Mouse (Mus musculus) hindbrain, postnatal 0 days (tissue): ENCODE data around the gene Prcd. TPM values are rescaled to one million over a fixed set of nuclear protein-coding genes. Genes with fewer than 3 reads are reported as not detected.

Experiments used
- ATAC-seq: fragments of 200-750 bp; cut with Nextera tagmentation; 2 replicates; pipeline ENCODE4 v1.8.0; 2017; ENCODE audit warnings: mild to moderate bottlenecking, moderate TSS enrichment, moderate library complexity
- DNase-seq: peaks from one replicate; pipeline ENCODE4 v3.0.0-alpha.2; 2015; ENCODE audit warnings: low spot score
- H3K27ac ChIP-seq: fragments of 300-500 bp; sonication (generic); 2 replicates; pipeline ENCODE4 v1.5.1; 2014; ENCODE audit warnings: mild to moderate bottlenecking
- H3K27me3 ChIP-seq: fragments of 300-500 bp; sonication (generic); 2 replicates; pipeline ENCODE4 v1.6.1; 2014; ENCODE audit warnings: low read length, mixed read lengths; ENCODE audit not compliant: insufficient read depth
- H3K36me3 ChIP-seq: fragments of 300-500 bp; sonication (generic); 2 replicates; pipeline ENCODE4 v1.6.1; 2014; ENCODE audit warnings: low read length, mixed read lengths; ENCODE audit not compliant: insufficient read depth
- H3K4me1 ChIP-seq: fragments of 300-500 bp; sonication (generic); 2 replicates; pipeline ENCODE4 v1.6.1; 2014; ENCODE audit warnings: antibody characterized with exemption, low read length, mixed read lengths; ENCODE audit not compliant: insufficient read depth
- H3K4me2 ChIP-seq: fragments of 300-500 bp; sonication (generic); 2 replicates; pipeline ENCODE4 v1.6.1; 2014; ENCODE audit warnings: low read depth, mild to moderate bottlenecking, low read length, moderate library complexity, mixed read lengths
- H3K4me3 ChIP-seq: fragments of 300-500 bp; sonication (generic); 2 replicates; pipeline ENCODE4 v1.5.1; 2014; ENCODE audit warnings: low read length
- H3K9ac ChIP-seq: fragments of 300-500 bp; sonication (generic); replicated peaks from 2 replicates; pipeline ENCODE4 v1.6.1; 2014; ENCODE audit warnings: mild to moderate bottlenecking, low read length, moderate library complexity, mixed read lengths
- H3K9me3 ChIP-seq: fragments of 300-500 bp; sonication (generic); 2 replicates; pipeline ENCODE4 v1.6.1; 2016; ENCODE audit warnings: low read length, mixed read lengths
- CTCF ChIP-seq: IDR thresholded peaks from 2 replicates; pipeline ENCODE4 v1.5.1; 2016; ENCODE audit warnings: antibody characterized with exemption, control low read depth, low read depth
- WGBS: fragments of 180-500 bp; shearing (Covaris S2); extraction: QIAGEN DNeasy Blood & Tissue Kit; methylation state at CpG from one replicate; pipeline ENCODE4 v1.1.7; 2014; 5-methylcytosine and 5-hydroxymethylcytosine counted together
- polyA plus RNA-seq: library from polyadenylated mRNA; unstranded; fragments of >200 nt; fragmentation: Nextera tagmentation; extraction: Ambion mirVana; gene quantifications from 2 replicates; pipeline ENCODE4 v1.2.1, GENCODE M21; 2015
- total RNA-seq: library from RNA; depleted of rRNA; stranded (reverse); fragments of >200 nt; gene quantifications from 2 replicates; pipeline ENCODE4 v1.2.3, GENCODE M21; 2014

Prcd gene
- total and polyA plus RNA-seq, 2 experiments from 2014 or later: 1.2 to 5.3 TPM

GRCm38 (mm10) chr11:116619561-116619960, 33.8 kb upstream of the Prcd start:
- Histone ChIP-seq H3K9me3 (no peaks in the 10 kb centered on the region), H3K9ac (no peak overlapping the region), H3K4me1 (peaks cover 38% of the 10 kb centered on the region), H3K4me3 (no peak overlapping the region), H3K4me2 (no peak overlapping the region; the same call in 1 of the 2 replicates), H3K36me3 (no peaks in the 10 kb centered on the region), H3K27me3 (no peaks in the 10 kb centered on the region), H3K27ac (peak overlapping the region; percentile 11; the same call in 1 of the 2 replicates)
- ATAC-seq (no peak), DNase-seq (peak; percentile 46)
- 42% methylated on average over 8 of the region's 8 CpGs for WGBS
- TF ChIP-seq CTCF: no peak

- Histone ChIP-seq H3K9me3 (no peaks in the 10 kb centered on the region), H3K4me3 (no peak overlapping the region), H3K27me3 (0 out of 2 replicates have a peak, but pooled peaks cover 3% of the 10 kb centered on the region), H3K4me1 (peaks cover 39% of the 10 kb centered on the region), H3K27ac (no peak overlapping the region), H3K36me3 (no peaks in the 10 kb centered on the region), H3K9ac (no peak overlapping the region), H3K4me2 (no peak overlapping the region)
- no peak for ATAC-seq
- DNase-seq: no peak
- TF ChIP-seq CTCF: no peak
- 36% methylated on average over 9 of the region's 9 CpGs for WGBS
Observed at GRCm38 (mm10) chr11:116620073-116620472, 33.3 kb upstream of the Prcd start.

- peak; percentile 44 for ATAC-seq
- no peak for DNase-seq
- H3K9ac ChIP-seq: no peak overlapping the region
- H3K4me2 ChIP-seq: no peak overlapping the region
- H3K9me3 ChIP-seq: no peaks in the 10 kb centered on the region
- H3K27me3 ChIP-seq: peaks cover 7% of the 10 kb centered on the region; the same call in 1 of the 2 replicates
- H3K4me1 ChIP-seq: peaks cover 39% of the 10 kb centered on the region
- H3K27ac ChIP-seq: peak overlapping the region; percentile 51
- no peak overlapping the region for H3K4me3 ChIP-seq
- TF ChIP-seq CTCF: no peak
- 61% methylated on average over 10 of the region's 10 CpGs for WGBS
- H3K36me3 ChIP-seq: no peaks in the 10 kb centered on the region
Observed at GRCm38 (mm10) chr11:116620559-116621253, 32.6 kb upstream of the Prcd start.

- Histone ChIP-seq H3K27me3 (peaks cover 7% of the 10 kb centered on the region; the same call in 1 of the 2 replicates), H3K9ac (no peak overlapping the region), H3K27ac (peak overlapping the region; percentile 51; the same call in 1 of the 2 replicates), H3K36me3 (no peaks in the 10 kb centered on the region), H3K9me3 (no peaks in the 10 kb centered on the region), H3K4me1 (peaks cover 39% of the 10 kb centered on the region), H3K4me3 (no peak overlapping the region), H3K4me2 (no peak overlapping the region)
- 29% methylated on average over 6 of the region's 6 CpGs for WGBS
- ATAC-seq: peak; percentile 79
- no peak for TF ChIP-seq CTCF
- DNase-seq: peak; percentile 80
Observed at GRCm38 (mm10) chr11:116621258-116621704, 32.1 kb upstream of the Prcd start.

GRCm38 (mm10) chr11:116623281-116624124, 29.8 kb upstream of the Prcd start:
- peak overlapping the region; percentile 78 for H3K4me2 ChIP-seq
- peaks cover 39% of the 10 kb centered on the region for H3K4me1 ChIP-seq
- ATAC-seq (no peak), DNase-seq (no peak)
- H3K9me3 ChIP-seq: no peaks in the 10 kb centered on the region
- H3K36me3 ChIP-seq: no peaks in the 10 kb centered on the region
- no peak overlapping the region for H3K27ac ChIP-seq
- 9% methylated on average over 40 of the region's 40 CpGs for WGBS
- peak overlapping the region; percentile 49 for H3K9ac ChIP-seq
- H3K4me3 ChIP-seq: peak overlapping the region; percentile 49
- TF ChIP-seq CTCF: 0 out of 2 replicates have a peak, but pooled peaks have one; percentile 22
- H3K27me3 ChIP-seq: peaks cover 7% of the 10 kb centered on the region; the same call in 1 of the 2 replicates

- Histone ChIP-seq H3K4me2 (peak overlapping the region; percentile 78), H3K9me3 (no peaks in the 10 kb centered on the region), H3K4me3 (peak overlapping the region; percentile 49), H3K27ac (no peak overlapping the region), H3K9ac (peak overlapping the region; percentile 49), H3K4me1 (peaks cover 35% of the 10 kb centered on the region), H3K36me3 (no peaks in the 10 kb centered on the region), H3K27me3 (peaks cover 7% of the 10 kb centered on the region; the same call in 1 of the 2 replicates)
- peak; percentile 55 for DNase-seq
- no peak for TF ChIP-seq CTCF
- ATAC-seq: no peak
- WGBS: 11% methylated on average over 38 of the region's 42 CpGs
Observed at GRCm38 (mm10) chr11:116624131-116624832, 29.1 kb upstream of the Prcd start.
